Mouse (Mus musculus) MEL (cell line): ENCODE results near the gene Nyap2.

Experiments
- CTCF ChIP-seq, 3 experiments: IDR thresholded peaks in 2 of 3; conservative IDR thresholded peaks in 1 of 3; 2 replicates each; pipeline ENCODE4 v1.5.1; 2011 to 2012; ENCODE audit warnings: low read length in 3 of 3, low read depth in 2 of 3, mild to moderate bottlenecking in 2 of 3, improper control_type of control experiment in 1 of 3, inconsistent platforms in 1 of 3, mixed read lengths in 1 of 3, moderate library complexity in 1 of 3; ENCODE audit not compliant: control insufficient read depth in 1 of 3, insufficient read depth in 1 of 3, poor library complexity in 1 of 3, severe bottlenecking in 1 of 3
- POLR2A ChIP-seq, 2 experiments: IDR thresholded peaks; 2 replicates each; pipeline ENCODE4 v1.6.1; 2011 to 2012; ENCODE audit warnings: low read length in 2 of 2, mild to moderate bottlenecking in 2 of 2, control low read depth in 1 of 2, improper control_type of control experiment in 1 of 2, low read depth in 1 of 2, moderate library complexity in 1 of 2; ENCODE audit not compliant: control insufficient read depth in 1 of 2, insufficient read depth in 1 of 2, poor library complexity in 1 of 2
- SMC3 ChIP-seq: IDR thresholded peaks from 2 replicates; pipeline ENCODE4 v1.6.1; 2011; ENCODE audit warnings: low read depth, low read length, improper control_type of control experiment
- UBTF ChIP-seq: IDR thresholded peaks from 2 replicates; pipeline ENCODE4 v1.6.1; 2012; ENCODE audit warnings: low read depth, mild to moderate bottlenecking, inconsistent platforms, low read length, improper control_type of control experiment, moderate library complexity, borderline replicate concordance; ENCODE audit not compliant: insufficient read depth

GRCm38 (mm10) chr1:81250068-81250467 lies 173.3 kb downstream of the Nyap2 start:
- no peak for TF ChIP-seq UBTF
- no peak for TF ChIP-seq SMC3
- no peak for TF ChIP-seq POLR2A (IDR thresholded peaks at IDR 0.05; ENCODE audit: control insufficient read depth in 1 of 2, insufficient read depth in 1 of 2, low read depth in 1 of 2, low read length in 2 of 2, poor library complexity in 1 of 2)
- TF ChIP-seq CTCF (IDR thresholded peaks at IDR 0.05 in 2 of 3, conservative IDR thresholded peaks at IDR 0.05 in 1 of 3; ENCODE audit: control insufficient read depth in 1 of 3, insufficient read depth in 1 of 3, low read depth in 2 of 3, low read length in 3 of 3, poor library complexity in 1 of 3, severe bottlenecking in 1 of 3) = no peak
